Mouse (Mus musculus): ENCODE results near the gene Pstpip1. TPM values are rescaled to one million over a fixed set of nuclear protein-coding genes. Genes with fewer than 3 reads are reported as not detected.

Pstpip1 gene
- polyA plus RNA-seq, 1 experiment, result 1.0 TPM

GRCm38 (mm10) chr9:56154572-56154971 is 64.8 kb downstream of the Pstpip1 start:
- no peak overlapping the region for H3K4me3 ChIP-seq (ENCODE audit: insufficient read depth, poor library complexity, severe bottlenecking)

GRCm38 (mm10) chr9:56158077-56158476 is 68.3 kb downstream of the Pstpip1 start:
- no peak overlapping the region for H3ac ChIP-seq (ENCODE audit: control insufficient read depth, insufficient read length, low read depth)
- no peaks in the 10 kb centered on the region for H3K36me3 ChIP-seq (ENCODE audit: control insufficient read depth, insufficient read depth)
- peaks cover 23% of the 10 kb centered on the region for H3K79me3 ChIP-seq (ENCODE audit: low read depth)
- H3K4me3 ChIP-seq (ENCODE audit: insufficient read depth, poor library complexity, severe bottlenecking), result no peak overlapping the region
- peaks cover 77% of the 10 kb centered on the region for H3K79me2 ChIP-seq (ENCODE audit: control insufficient read depth, insufficient read depth)
- TF ChIP-seq MYOG (IDR thresholded peaks at IDR 0.05; ENCODE audit: control insufficient read depth, extremely low read depth, insufficient read length) (no peak), FOSL1 (IDR thresholded peaks at IDR 0.05; ENCODE audit: insufficient read depth, low read length, poor library complexity, severe bottlenecking) (no peak), CEBPB (IDR thresholded peaks at IDR 0.05; ENCODE audit: low read depth) (no peak), USF1 (IDR thresholded peaks at IDR 0.05; ENCODE audit: low read depth) (no peak), MYOD1 (IDR thresholded peaks at IDR 0.05; ENCODE audit: control insufficient read depth, insufficient read length, low read depth) (no peak)
- H3K27me3 ChIP-seq (ENCODE audit: control insufficient read depth, insufficient read depth, insufficient read length), result no peaks in the 10 kb centered on the region

More at GRCm38 (mm10) chr9:56154572-56154971, 64.8 kb downstream of the Pstpip1 start:
- TF ChIP-seq MYOG (IDR thresholded peaks at IDR 0.05; ENCODE audit: control insufficient read depth, extremely low read depth, insufficient read length) (no peak), CTCF (IDR thresholded peaks at IDR 0.05; ENCODE audit: control insufficient read depth, insufficient read depth, insufficient read length) (no peak), MAX (IDR thresholded peaks at IDR 0.05) (no peak), CEBPB (IDR thresholded peaks at IDR 0.05; ENCODE audit: low read depth) (no peak), FOSL1 (IDR thresholded peaks at IDR 0.05; ENCODE audit: insufficient read depth, low read length, poor library complexity, severe bottlenecking) (no peak), MYOD1 (IDR thresholded peaks at IDR 0.05; ENCODE audit: control insufficient read depth, insufficient read length, low read depth) (no peak), USF1 (IDR thresholded peaks at IDR 0.05; ENCODE audit: low read depth) (no peak)
- H3K36me3 ChIP-seq (ENCODE audit: control insufficient read depth, insufficient read depth), result no peaks in the 10 kb centered on the region
- H3K27me3 ChIP-seq (ENCODE audit: control insufficient read depth, insufficient read depth, insufficient read length), result no peaks in the 10 kb centered on the region
- no peak overlapping the region for H3ac ChIP-seq (ENCODE audit: control insufficient read depth, insufficient read length, low read depth)
- H3K79me3 ChIP-seq (ENCODE audit: low read depth), result peaks cover 21% of the 10 kb centered on the region
- peaks cover 97% of the 10 kb centered on the region for H3K79me2 ChIP-seq (ENCODE audit: control insufficient read depth, insufficient read depth)

- H3K27me3 ChIP-seq (ENCODE audit: control insufficient read depth, insufficient read depth, insufficient read length), result no peaks in the 10 kb centered on the region
- H3K4me3 ChIP-seq (ENCODE audit: insufficient read depth, poor library complexity, severe bottlenecking), result no peak overlapping the region
- no peaks in the 10 kb centered on the region for H3K36me3 ChIP-seq (ENCODE audit: control insufficient read depth, insufficient read depth)
- peaks cover 21% of the 10 kb centered on the region for H3K79me3 ChIP-seq (ENCODE audit: low read depth)
- peaks cover 63% of the 10 kb centered on the region for H3K79me2 ChIP-seq (ENCODE audit: control insufficient read depth, insufficient read depth)
- no peak for TF ChIP-seq MYOD1 (IDR thresholded peaks at IDR 0.05; ENCODE audit: control insufficient read depth, insufficient read length, low read depth)
- no peak for TF ChIP-seq CEBPB (IDR thresholded peaks at IDR 0.05; ENCODE audit: low read depth)
- TF ChIP-seq CTCF (IDR thresholded peaks at IDR 0.05; ENCODE audit: control insufficient read depth, insufficient read depth, insufficient read length), result no peak
- TF ChIP-seq MAX (IDR thresholded peaks at IDR 0.05), result no peak
- no peak for TF ChIP-seq MYOG (IDR thresholded peaks at IDR 0.05; ENCODE audit: control insufficient read depth, extremely low read depth, insufficient read length)
- TF ChIP-seq FOSL1 (IDR thresholded peaks at IDR 0.05; ENCODE audit: insufficient read depth, low read length, poor library complexity, severe bottlenecking), result no peak
- TF ChIP-seq USF1 (IDR thresholded peaks at IDR 0.05; ENCODE audit: low read depth), result no peak
- H3ac ChIP-seq (ENCODE audit: control insufficient read depth, insufficient read length, low read depth), result no peak overlapping the region
Observed at GRCm38 (mm10) chr9:56159456-56159855, 69.7 kb downstream of the Pstpip1 start.

GRCm38 (mm10) chr9:56160341-56161141 is 70.8 kb downstream of the Pstpip1 start:
- peak overlapping the region; percentile 73 for H3ac ChIP-seq (ENCODE audit: control insufficient read depth, insufficient read length, low read depth)
- no peak for TF ChIP-seq CEBPB (IDR thresholded peaks at IDR 0.05; ENCODE audit: low read depth)
- TF ChIP-seq MYOG (IDR thresholded peaks at IDR 0.05; ENCODE audit: control insufficient read depth, extremely low read depth, insufficient read length), result no peak
- no peak for TF ChIP-seq MYOD1 (IDR thresholded peaks at IDR 0.05; ENCODE audit: control insufficient read depth, insufficient read length, low read depth)
- no peak for TF ChIP-seq USF1 (IDR thresholded peaks at IDR 0.05; ENCODE audit: low read depth)
- no peak for TF ChIP-seq FOSL1 (IDR thresholded peaks at IDR 0.05; ENCODE audit: insufficient read depth, low read length, poor library complexity, severe bottlenecking)
- no peak for TF ChIP-seq CTCF (IDR thresholded peaks at IDR 0.05; ENCODE audit: control insufficient read depth, insufficient read depth, insufficient read length)
- no peak for TF ChIP-seq MAX (IDR thresholded peaks at IDR 0.05)
- H3K27me3 ChIP-seq (ENCODE audit: control insufficient read depth, insufficient read depth, insufficient read length), result no peaks in the 10 kb centered on the region
- peak overlapping the region; percentile 75 for H3K4me3 ChIP-seq (ENCODE audit: insufficient read depth, poor library complexity, severe bottlenecking)
- peaks cover 21% of the 10 kb centered on the region for H3K79me3 ChIP-seq (ENCODE audit: low read depth)
- no peaks in the 10 kb centered on the region for H3K36me3 ChIP-seq (ENCODE audit: control insufficient read depth, insufficient read depth)
- peaks cover 52% of the 10 kb centered on the region for H3K79me2 ChIP-seq (ENCODE audit: control insufficient read depth, insufficient read depth)

GRCm38 (mm10) chr9:56165377-56165776 is 75.6 kb downstream of the Pstpip1 start, which contains the start of gene Tspan3:
Gene Tspan3 (minus strand): TSS chr9:56165477.
- no peaks in the 10 kb centered on the region for H3K79me3 ChIP-seq (ENCODE audit: low read depth)
- no peaks in the 10 kb centered on the region for H3K36me3 ChIP-seq (ENCODE audit: control insufficient read depth, insufficient read depth)
- peaks cover 5% of the 10 kb centered on the region for H3K27me3 ChIP-seq (ENCODE audit: control insufficient read depth, insufficient read depth, insufficient read length)
- H3K79me2 ChIP-seq (ENCODE audit: control insufficient read depth, insufficient read depth), result peaks cover 4% of the 10 kb centered on the region
- no peak within 1 kb of the TSS for H3ac ChIP-seq (ENCODE audit: control insufficient read depth, insufficient read length, low read depth)
- H3K4me3 ChIP-seq (ENCODE audit: insufficient read depth, poor library complexity, severe bottlenecking), result no peak within 1 kb of the TSS
- TF ChIP-seq MYOD1 (IDR thresholded peaks at IDR 0.05; ENCODE audit: control insufficient read depth, insufficient read length, low read depth) (no peak), MAX (IDR thresholded peaks at IDR 0.05) (no peak), CTCF (IDR thresholded peaks at IDR 0.05; ENCODE audit: control insufficient read depth, insufficient read depth, insufficient read length) (no peak), CEBPB (IDR thresholded peaks at IDR 0.05; ENCODE audit: low read depth) (no peak), MYOG (IDR thresholded peaks at IDR 0.05; ENCODE audit: control insufficient read depth, extremely low read depth, insufficient read length) (no peak), FOSL1 (IDR thresholded peaks at IDR 0.05; ENCODE audit: insufficient read depth, low read length, poor library complexity, severe bottlenecking) (no peak)

Measured in C2C12 (cell line).